Mouse (Mus musculus) E14TG2a.4 (cell line): ENCODE results near the gene Mzf1.
A peak's percentile ranks its signal among the peaks of the same experiment; 100 is the strongest.
"Not testable (repeated sequence)": the region's sequence is repeated elsewhere in the genome, so short reads cannot be mapped to it uniquely, and the experiment has no call there.

Experiments used
- H3K27me3 ChIP-seq: 2 replicates; pipeline ENCODE4 v1.6.1; 2014; ENCODE audit warnings: low read length, control low read depth; ENCODE audit not compliant: insufficient read depth
- H3K36me3 ChIP-seq: 2 replicates; pipeline ENCODE4 v1.6.1; 2014; ENCODE audit warnings: low read length, control low read depth; ENCODE audit not compliant: insufficient read depth
- H3K4me1 ChIP-seq: replicated peaks from 2 replicates; pipeline ENCODE4 v1.6.1; 2014; ENCODE audit warnings: low read depth, low read length, control low read depth
- H3K4me3 ChIP-seq: replicated peaks from 2 replicates; pipeline ENCODE4 v1.5.1; 2014; ENCODE audit warnings: mild to moderate bottlenecking, low read length
- H3K9me3 ChIP-seq: 2 replicates; pipeline ENCODE4 v1.6.1; 2014; ENCODE audit warnings: low read length, control low read depth
- CTCF ChIP-seq: conservative IDR thresholded peaks from 2 replicates; pipeline ENCODE4 v1.5.1; 2014; ENCODE audit warnings: low read length
- NANOG ChIP-seq: IDR thresholded peaks from 2 replicates; pipeline ENCODE4 v1.6.1; 2014; ENCODE audit warnings: borderline replicate concordance, low read length, mixed read lengths
- POU5F1 ChIP-seq: IDR thresholded peaks from 2 replicates; pipeline ENCODE4 v1.6.1; 2014; ENCODE audit warnings: low read length, borderline replicate concordance

The Mzf1 gene

GRCm38 (mm10) chr7:13054287-13055010 is at the start of gene Mzf1:
TSS of gene Mzf1 (minus strand) at chr7:13054764.
- Histone ChIP-seq H3K27me3 (no peaks in the 10 kb centered on the region), H3K36me3 (peaks cover 16% of the 10 kb centered on the region; the same call in 1 of the 2 replicates), H3K9me3 (no peaks in the 10 kb centered on the region), H3K4me3 (peak within 1 kb of the TSS; percentile 89), H3K4me1 (peaks cover 59% of the 10 kb centered on the region)
- TF ChIP-seq POU5F1 (no peak), NANOG (no peak)

GRCm38 (mm10) chr7:13095073-13095472 is 40.5 kb upstream of the Mzf1 start, which contains the start of gene Vmn1r85:
TSS of gene Vmn1r85 (minus strand) at chr7:13095173.
- H3K4me3 ChIP-seq: no peak within 1 kb of the TSS
- H3K9me3 ChIP-seq: no peaks in the 10 kb centered on the region
- no peaks in the 10 kb centered on the region for H3K36me3 ChIP-seq
- TF ChIP-seq CTCF: no peak
- TF ChIP-seq POU5F1: no peak
- no peak for TF ChIP-seq NANOG
- H3K4me1 ChIP-seq: no peaks in the 10 kb centered on the region
- no peaks in the 10 kb centered on the region for H3K27me3 ChIP-seq

GRCm38 (mm10) chr7:13072293-13072692 is 17.7 kb upstream of the Mzf1 start:
- peak; percentile 28 for TF ChIP-seq CTCF
- TF ChIP-seq NANOG: no peak
- no peak for TF ChIP-seq POU5F1
- Histone ChIP-seq H3K9me3 (no peaks in the 10 kb centered on the region), H3K4me1 (0 out of 2 replicates have a peak, but pooled peaks cover 3% of the 10 kb centered on the region), H3K27me3 (no peaks in the 10 kb centered on the region), H3K36me3 (no peaks in the 10 kb centered on the region), H3K4me3 (no peak overlapping the region)

- H3K4me3 ChIP-seq, H3K27me3 ChIP-seq, H3K36me3 ChIP-seq: not testable (repeated sequence)
- peak; percentile 81 for TF ChIP-seq CTCF
- Histone ChIP-seq H3K9me3 (peaks cover 13% of the 10 kb centered on the region), H3K4me1 (peaks cover 23% of the 10 kb centered on the region)
These were observed 8.8 kb upstream of the Mzf1 start for GRCm38 (mm10) chr7:13063399-13063798.

- Histone ChIP-seq H3K4me3 (no peak overlapping the region), H3K4me1 (peaks cover 54% of the 10 kb centered on the region), H3K9me3 (peaks cover 9% of the 10 kb centered on the region), H3K27me3 (no peaks in the 10 kb centered on the region), H3K36me3 (no peaks in the 10 kb centered on the region)
- peak; percentile 31; the same call in 1 of the 2 replicates for TF ChIP-seq NANOG
- TF ChIP-seq POU5F1: no peak
- no peak for TF ChIP-seq CTCF
These were observed 5.0 kb upstream of the Mzf1 start for GRCm38 (mm10) chr7:13059536-13059935.

GRCm38 (mm10) chr7:13056913-13057700 is 2.5 kb upstream of the Mzf1 start:
- Histone ChIP-seq H3K4me3 (0 out of 2 replicates have a peak overlapping the region, but pooled peaks have one; percentile 7), H3K27me3 (no peaks in the 10 kb centered on the region), H3K9me3 (no peaks in the 10 kb centered on the region), H3K36me3 (0 out of 2 replicates have a peak, but pooled peaks cover 5% of the 10 kb centered on the region), H3K4me1 (peaks cover 69% of the 10 kb centered on the region)
- TF ChIP-seq NANOG: peak; percentile 81
- peak; percentile 35 for TF ChIP-seq CTCF
- no peak for TF ChIP-seq POU5F1

- TF ChIP-seq NANOG: no peak
- no peak for TF ChIP-seq POU5F1
- no peak for TF ChIP-seq CTCF
- Histone ChIP-seq H3K27me3 (no peaks in the 10 kb centered on the region), H3K9me3 (no peaks in the 10 kb centered on the region), H3K4me1 (peaks cover 54% of the 10 kb centered on the region), H3K4me3 (peak overlapping the region; percentile 89), H3K36me3 (peaks cover 16% of the 10 kb centered on the region; the same call in 1 of the 2 replicates)
These were observed 640 bp downstream of the Mzf1 start for GRCm38 (mm10) chr7:13053961-13054286.

GRCm38 (mm10) chr7:13053501-13053900 is 1.1 kb downstream of the Mzf1 start:
- peaks cover 16% of the 10 kb centered on the region; the same call in 1 of the 2 replicates for H3K36me3 ChIP-seq
- no peaks in the 10 kb centered on the region for H3K27me3 ChIP-seq
- H3K4me3 ChIP-seq: peak overlapping the region; percentile 89; the same call in 1 of the 2 replicates
- no peaks in the 10 kb centered on the region for H3K9me3 ChIP-seq
- TF ChIP-seq POU5F1 (no peak), NANOG (no peak), CTCF (no peak)
- peaks cover 50% of the 10 kb centered on the region for H3K4me1 ChIP-seq
